Mouse (Mus musculus): ENCODE measurements around the gene Gm44965.
"Not testable (repeated sequence)": the region's sequence is repeated elsewhere in the genome, so short reads cannot be mapped to it uniquely, and the experiment has no call there.

Gene Gm44965

DNA sequence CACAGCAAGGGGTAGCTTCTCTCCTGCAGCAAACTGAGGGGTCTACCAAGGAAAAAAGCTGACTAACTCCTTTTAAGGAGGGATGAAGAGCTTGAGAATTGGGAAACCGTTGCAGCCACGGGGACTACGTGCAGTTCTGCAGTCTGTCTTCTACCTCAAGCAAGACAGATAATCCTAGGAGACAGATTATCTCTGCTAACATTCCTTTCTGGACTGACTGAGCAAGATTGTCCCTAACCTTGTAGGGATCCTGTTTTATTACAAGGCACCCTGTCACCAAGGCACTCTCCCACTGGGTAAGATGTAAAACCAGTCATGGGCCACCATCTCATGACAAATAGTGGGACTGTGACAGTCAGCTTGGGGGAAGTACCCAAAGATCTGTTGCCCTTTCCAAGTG lies 12.5 kb upstream of the Gm44965 start:
- DNase-seq, result no peak

DNA sequence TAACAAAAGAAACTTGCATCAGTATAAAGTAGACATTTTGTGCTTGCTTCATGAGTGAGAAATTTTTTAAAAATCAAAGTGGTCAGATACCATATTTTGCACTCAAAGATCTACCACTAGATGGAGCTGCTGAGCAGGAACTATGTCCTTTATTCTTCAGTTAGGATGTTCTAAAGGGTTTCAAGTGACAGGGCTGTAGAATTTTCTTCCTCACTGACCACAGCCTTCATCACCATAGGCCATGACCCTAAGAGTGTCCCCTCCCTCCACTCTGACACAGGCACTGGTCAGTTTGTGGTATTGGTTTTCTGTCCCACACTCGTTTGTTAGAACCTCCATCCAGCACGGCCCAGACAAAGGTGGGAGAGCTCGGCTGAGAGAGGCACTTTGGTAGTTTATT lies 11.7 kb upstream of the Gm44965 start:
- DNase-seq, result peak in 1 of 2 experiments; percentile 74

DNA sequence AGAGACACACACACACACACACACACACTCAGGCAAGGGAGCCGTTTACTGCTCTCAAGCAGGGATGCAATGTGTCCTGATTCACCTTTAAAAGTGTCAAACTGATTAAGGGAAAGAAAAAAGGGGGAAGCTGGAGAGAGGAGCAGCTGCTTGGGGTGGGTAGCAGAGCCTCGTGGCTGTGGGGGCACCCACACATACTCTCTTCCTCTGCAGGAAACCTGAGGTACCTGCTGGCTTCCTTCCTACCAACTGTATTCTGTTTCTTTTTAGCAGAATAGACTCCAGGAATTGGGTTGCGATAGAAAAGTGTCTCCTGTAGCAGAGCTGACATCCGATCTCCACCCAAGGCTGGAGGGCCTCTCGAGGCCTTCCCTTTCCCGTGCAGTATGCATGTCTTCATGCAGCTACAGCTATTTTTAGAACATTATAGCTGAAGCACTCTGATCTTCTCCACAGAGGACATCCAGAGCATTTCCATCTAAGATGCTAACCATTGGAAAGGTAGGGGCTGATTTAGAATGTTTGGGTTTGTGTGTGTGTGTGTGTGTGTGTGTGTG lies 4.5 kb upstream of the Gm44965 start, which contains the start of gene Gm45021:
Gene Gm45021 (plus strand): TSS at position 417 of the 557 bp plus-strand sequence.
- no peak for DNase-seq

DNA sequence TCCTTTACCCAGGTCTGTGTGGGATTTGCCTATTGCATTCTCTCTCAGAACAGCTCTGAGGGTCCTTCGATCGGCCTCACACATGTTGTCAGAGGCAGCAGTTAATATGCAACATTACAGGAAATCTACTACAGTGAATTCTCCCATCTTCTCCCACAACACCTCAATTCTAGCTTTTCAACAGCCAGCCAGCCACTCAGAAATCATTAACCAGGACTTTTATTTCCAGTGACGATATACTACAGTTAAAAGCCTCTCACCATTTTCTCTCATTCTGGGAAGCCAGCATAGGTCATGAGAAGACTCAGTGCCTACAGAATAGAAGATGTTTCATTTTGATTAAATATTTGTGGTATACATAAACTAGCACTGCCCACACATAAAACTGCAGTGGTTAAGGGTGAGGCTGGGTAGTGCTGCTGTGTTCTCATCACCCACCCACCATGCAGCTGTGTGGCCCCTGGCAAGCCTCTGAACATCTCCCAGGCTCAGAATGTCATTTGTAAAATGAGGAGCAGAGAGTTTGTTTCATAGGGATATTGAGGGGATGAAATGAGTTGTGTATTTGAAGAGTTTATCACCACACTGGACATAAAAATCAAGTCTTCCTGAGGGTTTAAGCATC lies 2.4 kb upstream of the Gm44965 start:
- DNase-seq, result no peak

DNA sequence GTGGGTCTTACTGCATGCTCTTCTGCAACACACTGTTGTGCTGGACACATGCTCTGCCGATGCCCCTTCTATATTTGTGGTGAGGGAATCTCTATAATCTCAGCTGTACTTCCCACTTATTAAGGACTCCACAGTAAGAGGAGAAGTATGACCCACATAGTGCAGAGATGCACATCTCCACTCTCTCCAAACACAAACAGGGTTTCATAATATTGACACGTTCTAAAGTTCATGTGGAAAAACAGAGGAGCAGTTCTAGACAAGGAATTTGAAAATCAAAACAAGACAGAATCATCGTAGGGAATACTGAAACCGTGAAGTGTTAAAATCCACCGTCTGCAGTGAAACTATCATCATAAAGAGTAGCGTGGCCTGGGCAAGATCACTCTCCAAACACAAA lies 1.9 kb upstream of the Gm44965 start:
- no peak for DNase-seq

DNA sequence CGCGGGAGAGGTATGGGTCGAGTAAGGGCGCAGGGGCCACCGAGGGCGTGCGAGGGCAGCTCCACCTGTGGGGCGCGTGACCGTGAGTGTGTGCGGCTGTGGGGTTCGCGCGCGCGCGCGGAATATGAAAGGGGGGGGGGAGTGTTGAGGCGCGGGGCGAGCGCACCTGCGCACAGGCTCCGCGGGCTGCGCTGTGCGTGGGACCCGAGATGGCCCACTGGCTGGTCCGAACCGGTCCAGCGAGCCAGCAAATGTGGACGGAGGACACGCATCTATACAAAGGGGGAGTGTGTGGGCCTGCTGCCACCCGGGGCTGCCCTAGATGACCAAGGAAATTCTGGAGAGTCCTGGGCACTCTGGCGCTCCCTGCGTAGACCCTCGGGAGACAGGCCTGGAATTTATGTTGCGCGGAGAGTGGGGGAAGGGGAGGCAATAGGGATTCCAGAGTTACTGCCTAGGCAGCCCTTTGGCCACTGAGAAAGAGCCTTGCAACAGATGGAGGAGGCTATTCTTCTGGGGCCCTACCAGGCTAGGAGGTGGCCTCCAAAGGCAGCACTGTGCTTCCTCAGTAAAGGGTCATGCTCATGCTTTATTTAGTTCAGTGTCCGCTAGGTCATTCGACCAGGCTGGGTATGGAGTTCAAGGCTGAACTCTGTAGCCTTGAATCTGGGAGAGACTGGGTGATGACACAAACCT lies 450 bp downstream of the Gm44965 start:
- peak in 1 of 2 experiments; percentile 60 for DNase-seq

DNA sequence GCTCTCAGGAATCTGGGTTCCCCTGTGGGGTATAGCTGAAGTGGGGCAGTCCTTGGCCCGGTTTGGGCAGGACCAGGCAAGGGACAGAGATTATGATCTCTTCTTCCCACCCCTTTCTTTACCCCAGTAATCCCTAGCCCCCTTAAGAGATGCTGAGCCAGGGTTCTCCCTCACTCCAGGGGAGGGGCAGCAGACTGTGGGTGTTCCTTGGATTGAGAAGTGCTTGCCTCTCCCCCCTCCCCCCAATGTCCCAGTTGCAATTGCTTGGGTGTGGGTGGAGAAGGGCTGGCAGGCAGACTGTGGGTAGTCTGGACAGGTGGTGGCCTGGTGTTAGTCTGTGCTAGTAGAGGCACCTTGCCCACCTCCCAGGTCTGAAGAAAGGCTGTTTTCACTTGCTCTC lies 1.5 kb downstream of the Gm44965 start:
- DNase-seq, result peak; percentile 50 to 67

DNA sequence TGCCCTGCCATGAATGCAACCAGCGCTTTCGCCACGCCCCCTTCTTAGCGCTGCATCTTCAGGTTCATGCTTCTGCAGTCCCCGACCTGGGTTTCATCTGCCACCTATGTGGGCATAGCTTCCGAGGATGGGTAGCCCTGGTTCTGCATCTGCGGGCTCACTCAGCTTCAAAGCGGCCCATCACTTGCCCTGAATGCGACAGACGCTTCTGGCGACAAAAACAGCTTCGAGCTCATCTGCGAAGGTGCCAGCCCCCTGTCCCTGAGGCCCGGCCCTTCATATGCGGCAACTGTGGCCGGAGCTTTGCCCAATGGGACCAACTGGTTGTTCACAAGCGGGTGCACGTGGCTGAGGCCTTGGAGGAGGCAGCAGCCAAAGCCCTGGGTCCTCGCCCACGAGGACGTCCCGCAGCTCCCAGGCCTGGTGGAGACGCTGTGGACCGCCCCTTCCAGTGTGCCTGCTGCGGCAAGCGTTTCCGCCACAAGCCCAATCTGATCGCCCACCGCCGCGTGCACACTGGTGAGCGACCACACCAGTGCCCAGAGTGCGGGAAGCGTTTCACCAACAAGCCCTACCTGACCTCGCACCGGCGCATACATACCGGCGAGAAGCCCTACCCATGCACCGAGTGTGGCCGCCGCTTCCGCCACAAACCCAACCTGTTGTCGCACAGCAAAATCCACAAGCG lies 2.9 kb downstream of the Gm44965 start:
- no peak for DNase-seq

DNA sequence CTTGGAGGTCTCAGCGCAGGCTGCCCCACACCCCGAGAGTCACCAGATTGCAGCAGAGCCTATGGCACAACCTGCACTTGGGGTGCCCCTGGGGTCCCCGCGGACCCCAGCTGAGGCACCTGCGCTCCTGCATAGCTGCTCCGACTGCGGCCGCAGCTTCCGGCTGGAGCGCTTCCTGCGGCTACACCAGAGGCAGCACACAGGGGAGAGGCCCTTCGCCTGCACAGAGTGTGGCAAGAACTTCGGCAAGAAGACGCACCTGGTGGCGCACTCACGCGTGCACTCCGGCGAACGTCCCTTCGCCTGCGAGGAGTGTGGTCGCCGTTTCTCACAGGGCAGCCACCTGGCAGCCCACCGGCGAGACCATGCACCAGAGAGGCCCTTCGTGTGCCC lies 3.5 kb downstream of the Gm44965 start:
- DNase-seq, result no peak

DNA sequence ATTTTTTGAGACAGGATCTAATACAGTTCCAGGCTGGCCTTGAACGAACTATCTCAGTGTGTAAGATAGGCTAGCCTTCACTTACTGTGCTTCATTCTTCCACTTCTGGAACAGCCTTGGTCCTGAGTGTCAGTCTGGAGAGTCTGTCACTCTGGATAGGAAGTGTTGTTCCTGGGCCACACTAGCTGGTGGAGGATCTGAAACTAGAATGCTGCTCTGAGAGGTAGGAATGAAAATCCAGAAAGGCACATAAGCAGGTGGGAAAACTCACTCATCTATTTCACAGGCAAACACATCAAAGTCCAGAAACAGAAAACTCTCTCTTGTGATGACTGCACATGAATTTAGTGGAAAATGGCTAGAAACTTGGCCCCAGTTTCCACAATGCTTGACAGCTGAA lies 6.9 kb downstream of the Gm44965 start:
- no peak for DNase-seq

DNA sequence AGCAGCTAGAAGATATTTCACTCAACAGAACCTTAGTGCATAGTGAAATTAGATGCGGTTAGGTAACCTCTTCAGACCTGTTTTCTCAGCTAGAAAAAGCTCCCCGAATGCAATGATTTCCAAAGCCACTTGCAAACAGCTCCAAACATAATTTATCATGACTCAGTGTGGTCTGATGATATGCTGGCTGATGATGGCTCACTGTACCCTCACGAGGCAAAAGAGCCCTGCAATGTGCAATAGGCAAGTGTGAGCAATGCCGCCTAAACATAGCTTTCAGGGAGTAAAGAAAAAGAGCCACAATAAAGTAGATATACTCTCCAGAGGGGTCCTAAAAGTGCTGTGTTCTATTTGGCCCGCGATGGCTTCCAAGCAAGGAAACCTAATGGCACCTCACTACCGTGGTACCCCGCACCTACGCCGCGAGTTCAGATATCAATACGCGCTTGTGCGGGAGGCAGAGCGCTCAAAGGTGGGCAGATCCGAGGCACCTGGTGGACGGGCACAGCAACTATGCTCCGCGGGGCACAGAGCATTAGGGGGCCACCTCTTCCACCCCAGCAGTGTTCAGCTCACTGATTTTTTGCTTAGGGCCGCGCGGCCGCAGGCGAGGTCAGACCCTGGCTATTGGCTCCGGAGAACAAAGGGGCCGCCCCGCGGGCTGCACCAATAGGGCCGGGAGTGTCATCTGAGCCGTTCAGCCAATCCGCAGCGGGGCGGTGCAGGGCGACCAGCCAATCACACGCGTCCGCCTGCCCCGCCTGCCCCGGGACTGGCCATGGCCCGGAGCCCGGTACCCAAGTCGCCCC lies 7.7 kb downstream of the Gm44965 start, which contains the start of gene Zfp775:
Gene Zfp775 (plus strand): TSS at position 793 of the 809 bp plus-strand sequence.
- DNase-seq, result peak; percentile 98 to 99

DNA sequence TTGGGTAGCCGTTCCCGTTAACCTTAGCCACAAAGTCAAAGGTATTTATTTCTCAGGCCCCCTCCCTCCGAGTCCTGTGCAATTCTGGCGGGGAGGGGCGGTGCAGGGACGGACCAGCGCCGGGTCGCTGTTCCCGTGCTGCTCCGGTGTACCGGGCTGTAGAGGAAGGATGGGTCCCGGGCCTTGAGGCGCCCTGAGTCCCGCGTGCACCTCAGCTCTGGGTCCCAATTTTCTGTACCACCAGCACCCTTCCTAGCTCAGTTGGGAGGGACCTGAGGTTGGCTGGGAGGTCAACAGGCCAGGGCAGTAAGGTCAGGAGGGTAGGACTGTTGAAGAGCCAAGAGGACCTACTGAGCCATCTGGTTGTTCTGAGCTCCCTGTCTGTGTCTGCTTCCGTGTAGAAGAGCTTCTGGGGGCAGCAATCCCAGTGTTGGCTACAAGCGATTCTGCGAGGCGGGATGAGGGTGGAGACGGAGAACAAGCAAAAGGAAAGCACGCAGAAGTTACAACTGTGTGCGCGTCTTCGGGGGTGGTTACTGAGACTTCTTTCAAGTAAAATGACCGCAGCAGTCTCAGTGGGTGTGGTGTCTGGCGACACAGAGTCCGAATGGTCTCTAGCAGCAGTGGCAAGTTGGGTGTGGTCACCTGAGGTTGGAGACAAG lies 8.5 kb downstream of the Gm44965 start:
- DNase-seq, result peak; percentile 41 to 68

DNA sequence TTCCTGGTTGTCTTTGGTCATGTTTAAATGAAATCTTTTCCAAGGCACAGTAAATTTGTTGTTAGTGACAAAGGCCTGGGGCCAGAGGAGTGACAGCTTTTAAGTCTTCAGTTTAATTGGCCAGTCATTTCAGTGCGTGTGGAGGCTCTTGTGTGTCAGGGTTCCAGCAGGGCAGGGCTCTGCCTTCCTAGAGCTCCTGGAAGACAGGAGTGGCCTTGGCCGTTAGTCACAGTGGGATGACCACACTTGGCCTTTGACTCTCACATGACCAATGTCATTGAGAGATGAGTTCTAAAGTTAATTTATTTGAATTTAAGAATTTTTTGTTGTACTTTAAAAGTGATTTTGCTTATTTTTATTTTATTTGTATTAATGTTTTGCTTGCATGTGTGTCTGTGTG lies 14.4 kb downstream of the Gm44965 start:
- no peak for DNase-seq

DNA sequence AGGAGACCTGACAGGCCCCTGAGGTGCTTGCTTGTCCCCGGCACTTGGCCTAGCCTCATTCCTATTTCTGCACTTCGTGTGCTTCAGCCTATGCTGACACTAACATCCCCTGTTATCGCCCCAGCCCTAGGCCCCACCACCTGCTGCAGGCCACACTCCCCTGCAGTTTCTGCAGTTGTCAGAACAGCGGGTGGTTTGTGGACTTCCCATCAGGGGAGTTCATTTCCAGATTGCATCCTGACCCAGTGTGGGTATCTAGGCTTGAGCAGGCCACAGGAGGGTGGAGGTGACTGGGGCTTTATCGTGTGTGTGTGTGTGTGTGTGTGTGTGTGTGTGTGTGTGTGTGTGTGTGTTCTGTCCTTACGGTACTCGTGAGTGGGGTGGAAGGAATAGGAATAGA lies 15.8 kb downstream of the Gm44965 start:
- no peak for DNase-seq

DNA sequence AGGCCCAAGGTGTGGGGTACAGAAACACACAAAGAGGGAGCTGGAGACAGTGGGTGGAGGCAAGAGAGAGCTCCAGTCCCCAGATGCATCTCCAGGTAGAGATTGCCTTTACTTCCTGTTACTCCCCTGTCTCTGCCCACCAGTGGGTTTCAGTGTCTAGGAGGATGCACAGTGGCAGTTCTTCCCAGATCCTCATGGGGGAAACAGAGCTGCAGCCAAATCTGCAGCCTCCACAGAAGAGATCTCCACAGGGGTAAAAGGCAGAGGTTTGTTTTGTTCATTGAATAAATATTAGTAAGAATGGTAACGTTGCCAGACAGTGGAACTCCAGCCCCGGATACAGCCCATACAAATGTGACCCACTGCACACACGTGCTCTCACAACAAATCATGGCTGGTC lies 16.9 kb downstream of the Gm44965 start:
- DNase-seq, result no peak

DNA sequence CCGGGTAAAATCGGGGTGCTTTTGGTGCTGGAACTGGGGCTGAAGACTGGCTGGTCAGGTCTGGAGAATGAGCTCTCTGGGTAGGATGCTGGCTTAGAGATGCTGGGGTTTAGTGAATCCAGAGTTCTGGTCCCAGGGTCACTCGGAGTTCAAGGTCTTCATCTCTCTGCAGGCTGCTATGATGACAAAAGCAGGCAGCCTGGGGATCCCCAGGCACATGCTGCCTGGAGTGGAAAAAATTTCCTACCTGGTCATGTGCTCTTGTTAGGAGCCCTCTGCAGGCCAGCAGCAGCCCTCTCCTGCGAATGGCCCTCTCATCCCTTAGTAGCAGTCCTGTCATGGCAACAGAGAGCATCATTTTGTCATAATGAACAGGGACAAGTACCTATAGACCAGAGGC lies 19.7 kb downstream of the Gm44965 start:
- DNase-seq, result no peak

DNA sequence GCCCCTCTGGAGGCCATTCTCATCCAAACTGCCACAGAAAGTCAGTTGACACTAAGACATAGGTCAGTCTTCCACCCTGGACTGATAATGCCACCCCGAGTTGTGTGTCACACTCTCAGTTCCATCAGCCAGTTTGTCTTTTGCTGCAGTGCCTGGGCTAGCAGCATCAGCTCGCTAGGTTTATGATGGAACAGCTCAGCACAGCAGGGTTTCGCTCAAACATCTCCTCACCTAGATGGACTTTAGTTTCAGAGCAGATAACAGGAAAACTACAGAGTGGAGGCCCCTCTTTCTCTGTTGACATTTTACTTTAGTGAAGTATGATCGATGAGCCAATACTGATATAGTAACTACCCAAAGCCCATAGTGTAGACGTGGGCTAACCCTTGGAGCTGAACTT lies 21.0 kb downstream of the Gm44965 start:
- DNase-seq, result no peak

DNA sequence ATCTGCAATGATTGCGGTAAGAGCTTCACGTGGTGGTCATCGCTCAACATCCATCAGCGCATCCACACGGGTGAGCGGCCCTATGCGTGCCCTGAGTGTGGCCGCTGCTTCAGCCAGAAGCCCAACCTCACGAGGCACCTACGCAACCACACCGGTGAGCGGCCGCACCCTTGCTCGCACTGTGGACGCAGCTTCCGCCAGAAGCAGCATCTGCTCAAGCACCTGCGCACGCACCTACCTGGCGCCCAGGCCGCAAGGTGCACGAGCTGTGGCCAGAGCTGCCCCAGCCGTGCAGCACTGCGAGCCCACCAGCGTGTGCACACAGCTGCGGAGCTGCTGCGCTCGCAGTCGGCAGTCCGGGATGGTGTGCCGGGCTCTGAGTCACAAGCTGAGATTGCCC lies 26.3 kb downstream of the Gm44965 start:
- no peak for DNase-seq

DNA sequence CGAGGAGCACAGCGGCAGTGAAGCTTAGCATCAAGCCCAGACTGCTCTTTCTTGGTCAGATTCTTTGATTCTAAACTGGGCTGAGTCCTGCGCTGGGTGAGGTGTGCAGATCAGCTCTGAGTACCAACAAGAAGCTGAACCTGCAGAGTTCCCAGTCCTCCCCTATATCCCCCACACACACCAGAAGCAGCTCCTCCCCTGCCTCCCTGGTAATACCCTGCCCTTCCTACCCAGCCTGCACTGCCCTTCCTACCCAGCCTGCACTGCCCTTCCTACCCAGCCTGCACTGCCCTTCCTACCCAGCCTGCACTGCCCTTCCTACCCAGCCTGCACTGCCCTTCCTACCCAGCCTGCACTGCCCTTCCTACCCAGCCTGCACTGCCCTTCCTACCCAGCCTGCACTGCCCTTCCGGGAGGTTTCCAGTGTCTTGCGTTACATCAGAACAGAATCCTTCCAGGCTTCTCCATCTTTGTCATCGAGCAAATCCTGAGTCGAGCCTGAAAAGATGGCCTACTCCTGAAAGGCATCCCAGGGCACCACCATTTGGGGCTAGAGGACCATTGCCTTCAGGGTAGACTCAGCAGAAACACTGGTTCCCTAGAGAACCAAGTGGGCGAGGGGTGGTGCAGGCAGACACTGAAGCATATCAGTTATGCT lies 28.6 kb downstream of the Gm44965 start:
- not testable (repeated sequence) for DNase-seq

DNA sequence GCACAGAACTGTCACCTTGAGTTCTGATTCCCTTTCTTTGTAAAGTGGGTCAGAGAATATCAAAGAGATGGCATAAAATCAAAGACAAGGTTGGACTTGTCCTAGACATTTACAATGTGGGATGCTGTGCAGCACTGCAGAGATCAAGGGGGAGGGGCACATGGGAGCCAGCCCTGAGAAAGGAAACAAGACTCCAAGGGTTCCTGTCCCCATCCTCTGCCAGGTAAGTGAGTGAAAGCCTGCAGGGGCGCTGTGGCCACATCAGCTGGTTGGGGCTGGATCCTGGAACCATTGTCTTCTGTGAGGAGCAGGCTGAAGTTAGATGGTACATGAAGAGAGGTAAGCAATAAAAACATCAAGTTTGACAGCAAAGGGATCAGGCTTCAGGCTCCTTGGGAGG lies 29.7 kb downstream of the Gm44965 start:
- no peak for DNase-seq

DNA sequence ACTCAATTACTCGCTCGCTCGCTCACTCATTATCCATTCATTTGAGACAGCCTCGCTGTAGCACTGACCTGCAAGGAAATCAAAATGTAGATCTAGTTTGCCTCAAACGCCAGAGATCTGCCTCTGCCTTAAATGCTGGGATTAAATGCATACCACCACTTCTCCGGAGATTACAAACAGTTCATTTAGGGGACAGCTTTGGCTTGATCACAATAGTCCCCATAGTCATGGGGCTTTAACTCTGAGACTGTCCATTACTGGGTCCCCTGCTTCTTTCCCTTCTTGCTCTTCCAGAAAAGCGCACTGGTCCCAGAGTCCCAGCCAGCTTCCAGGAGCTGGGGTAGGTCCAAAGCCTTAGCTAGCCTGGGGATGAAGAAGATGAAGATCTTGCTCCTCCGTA lies 32.7 kb downstream of the Gm44965 start, which contains the start of gene AI854703:
Gene AI854703 (plus strand): TSS at position 301 of the 400 bp plus-strand sequence.
- no peak for DNase-seq

DNA sequence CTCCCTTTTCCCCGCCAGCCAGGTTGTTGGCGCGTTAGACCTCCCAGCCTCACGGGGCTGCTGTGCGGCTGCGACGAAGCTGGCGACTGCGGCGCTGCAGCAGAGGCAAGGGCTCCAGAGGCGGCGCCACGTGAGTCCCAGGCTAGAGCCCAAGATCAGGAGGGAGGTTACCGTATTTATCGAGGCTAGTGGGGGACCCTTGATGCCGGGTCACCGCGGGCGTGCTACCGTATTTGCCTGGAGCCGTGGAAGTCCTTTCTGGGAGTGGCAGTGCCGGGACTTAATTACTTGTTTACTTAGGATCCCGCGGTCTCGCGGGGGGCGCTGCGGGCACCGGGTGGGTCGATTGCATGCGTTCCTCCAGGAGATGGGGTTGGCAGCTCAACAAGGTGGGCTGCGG lies 33.2 kb downstream of the Gm44965 start:
- DNase-seq, result peak; percentile 81 to 94

Data from kidney, postnatal 25 days (tissue).